Mouse (Mus musculus) neural tube, embryonic 11.5 days (tissue): ENCODE results near the gene Clip2. TPM values are rescaled to one million over a fixed set of nuclear protein-coding genes. Genes with fewer than 3 reads are reported as not detected.
"Not testable (repeated sequence)": the region's sequence is repeated elsewhere in the genome, so short reads cannot be mapped to it uniquely, and the experiment has no call there.

Experiments used
- ATAC-seq: fragments of 200-750 bp; cut with Nextera tagmentation; 2 replicates; pipeline ENCODE4 v1.8.0; 2017; ENCODE audit warnings: moderate number of reproducible peaks, mild to moderate bottlenecking, moderate TSS enrichment, moderate library complexity; ENCODE audit not compliant: insufficient read depth, low FRiP score, low TSS enrichment
- DNase-seq: peaks from one replicate; pipeline ENCODE4 v3.0.0-alpha.2; 2015; ENCODE audit warnings: low spot score
- H3K27ac ChIP-seq: fragments of 300-500 bp; sonication (generic); 2 replicates; pipeline ENCODE4 v1.5.1; 2014; ENCODE audit warnings: low read depth, mild to moderate bottlenecking, low read length
- H3K27me3 ChIP-seq: fragments of 300-500 bp; sonication (generic); 2 replicates; pipeline ENCODE4 v1.6.1; 2014; ENCODE audit warnings: mild to moderate bottlenecking, low read length, mixed read lengths; ENCODE audit not compliant: control insufficient read depth, insufficient read depth
- H3K36me3 ChIP-seq: fragments of 300-500 bp; sonication (generic); 2 replicates; pipeline ENCODE4 v1.6.1; 2014; ENCODE audit warnings: mild to moderate bottlenecking, low read length, moderate library complexity, mixed read lengths; ENCODE audit not compliant: control insufficient read depth, insufficient read depth
- H3K4me1 ChIP-seq: fragments of 300-500 bp; sonication (generic); 2 replicates; pipeline ENCODE4 v1.6.1; 2014; ENCODE audit warnings: low read length, mixed read lengths; ENCODE audit not compliant: control insufficient read depth, insufficient read depth
- H3K4me2 ChIP-seq: fragments of 300-500 bp; sonication (generic); 2 replicates; pipeline ENCODE4 v1.6.1; 2014; ENCODE audit warnings: low read depth, mild to moderate bottlenecking, moderate library complexity
- H3K4me3 ChIP-seq: fragments of 300-500 bp; sonication (generic); 2 replicates; pipeline ENCODE4 v1.5.1; 2014; ENCODE audit warnings: low read depth, low read length
- H3K9ac ChIP-seq: fragments of 300-500 bp; sonication (generic); 2 replicates; pipeline ENCODE4 v1.6.1; 2014; ENCODE audit warnings: mild to moderate bottlenecking, low read length
- H3K9me3 ChIP-seq: fragments of 300-500 bp; sonication (generic); 2 replicates; pipeline ENCODE4 v1.6.1; 2016; ENCODE audit warnings: low read length; ENCODE audit not compliant: control insufficient read depth
- WGBS: fragments of 180-500 bp; shearing (Covaris S2); extraction: QIAGEN DNeasy Blood & Tissue Kit; methylation state at CpG from one replicate; pipeline ENCODE4 v1.1.7; 2014; 5-methylcytosine and 5-hydroxymethylcytosine counted together
- polyA plus RNA-seq: library from polyadenylated mRNA; unstranded; fragments of >200 nt; fragmentation: Nextera tagmentation; extraction: Ambion mirVana; gene quantifications from 2 replicates; pipeline ENCODE4 v1.2.1, GENCODE M21; 2014

The Clip2 gene
- polyA plus RNA-seq, 1 experiment from 2014 or later = 7.6 TPM

DNA sequence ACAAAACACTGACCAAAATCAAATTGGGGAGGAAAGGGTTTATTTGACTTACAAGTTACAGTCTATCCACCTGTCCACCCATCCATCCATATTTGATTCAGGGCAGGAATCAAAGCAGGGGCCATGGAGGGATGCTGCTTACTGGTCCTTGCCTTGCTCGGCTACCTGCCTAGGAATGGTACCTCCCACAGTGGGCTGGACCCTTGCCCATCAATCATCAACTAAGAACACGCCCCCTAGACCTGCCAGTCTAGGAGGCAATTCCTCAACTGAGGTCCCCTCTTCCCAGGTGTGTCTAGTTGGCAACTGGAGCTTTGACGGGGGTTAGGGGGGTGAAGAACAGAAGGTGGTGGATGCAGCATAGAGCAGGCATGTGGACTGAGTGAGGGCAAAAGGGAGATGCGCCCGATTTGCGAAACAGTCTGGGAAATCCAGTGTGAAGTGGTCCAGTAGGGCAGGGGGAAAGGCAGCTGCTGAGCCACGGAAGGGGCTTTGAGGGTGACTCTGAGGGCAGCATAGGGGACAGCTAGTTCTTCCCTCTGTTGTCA is 67.0 kb downstream of the Clip2 start:
- no peaks in the 10 kb centered on the region for H3K27me3 ChIP-seq
- ATAC-seq = no peak
- H3K4me1 ChIP-seq = no peaks in the 10 kb centered on the region
- H3K9ac ChIP-seq = no peak overlapping the region
- H3K4me2 ChIP-seq = no peak overlapping the region
- H3K9me3 ChIP-seq = no peaks in the 10 kb centered on the region
- H3K36me3 ChIP-seq = peaks cover 7% of the 10 kb centered on the region
- 77% methylated on average over 7 of the region's 7 CpGs for WGBS
- H3K27ac ChIP-seq = no peak overlapping the region
- DNase-seq = no peak
- no peak overlapping the region for H3K4me3 ChIP-seq

DNA sequence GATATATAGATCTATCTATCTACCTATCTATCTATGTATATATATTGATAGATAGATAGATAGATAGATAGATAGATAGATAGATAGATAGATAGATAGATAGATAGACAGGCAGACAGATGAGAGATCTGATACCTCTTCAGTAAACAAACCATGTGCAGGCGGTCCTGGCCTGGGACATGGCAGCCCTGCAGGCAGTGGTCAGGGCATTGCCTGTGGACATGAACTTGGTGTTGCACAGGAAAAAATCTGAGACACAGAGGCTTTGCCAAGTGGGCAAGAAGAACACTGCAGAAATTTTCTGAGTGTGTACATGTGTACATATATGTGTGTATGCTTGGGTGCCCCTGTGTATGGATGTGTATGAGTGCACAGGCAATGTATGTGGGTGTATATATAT is 68.9 kb downstream of the Clip2 start:
- Histone ChIP-seq H3K27me3 (no peaks in the 10 kb centered on the region), H3K36me3 (no peaks in the 10 kb centered on the region), H3K9ac (no peak overlapping the region), H3K27ac (no peak overlapping the region), H3K9me3 (no peaks in the 10 kb centered on the region), H3K4me1 (no peaks in the 10 kb centered on the region), H3K4me3 (no peak overlapping the region), H3K4me2 (no peak overlapping the region)
- WGBS = 87% methylated on average over 1 of the region's 1 CpGs
- no peak for ATAC-seq
- DNase-seq = no peak

GRCm38 (mm10) chr5:134482331-134482730 is 69.9 kb downstream of the Clip2 start:
- Histone ChIP-seq H3K27ac (no peak overlapping the region), H3K4me3 (no peak overlapping the region), H3K27me3 (no peaks in the 10 kb centered on the region), H3K4me1 (no peaks in the 10 kb centered on the region), H3K9ac (no peak overlapping the region), H3K36me3 (no peaks in the 10 kb centered on the region), H3K4me2 (no peak overlapping the region), H3K9me3 (no peaks in the 10 kb centered on the region)
- 77% methylated on average over 11 of the region's 11 CpGs for WGBS
- DNase-seq (no peak), ATAC-seq (no peak)

- H3K27me3 ChIP-seq = not testable (repeated sequence)
Measured at GRCm38 (mm10) chr5:134478886-134479285, 73.3 kb downstream of the Clip2 start.

GRCm38 (mm10) chr5:134475686-134476085 is 76.5 kb downstream of the Clip2 start:
- WGBS = 92% methylated on average over 7 of the region's 7 CpGs
- ATAC-seq, H3K4me1 ChIP-seq, H3K4me3 ChIP-seq, H3K9ac ChIP-seq, H3K4me2 ChIP-seq, H3K9me3 ChIP-seq, DNase-seq, H3K27ac ChIP-seq, H3K27me3 ChIP-seq, H3K36me3 ChIP-seq: not testable (repeated sequence)

More at GRCm38 (mm10) chr5:134478886-134479285, 73.3 kb downstream of the Clip2 start:
- not testable (repeated sequence) for H3K4me1 ChIP-seq, H3K4me2 ChIP-seq, H3K4me3 ChIP-seq, H3K9ac ChIP-seq, H3K27ac ChIP-seq, DNase-seq, H3K36me3 ChIP-seq, ATAC-seq, H3K9me3 ChIP-seq

DNA sequence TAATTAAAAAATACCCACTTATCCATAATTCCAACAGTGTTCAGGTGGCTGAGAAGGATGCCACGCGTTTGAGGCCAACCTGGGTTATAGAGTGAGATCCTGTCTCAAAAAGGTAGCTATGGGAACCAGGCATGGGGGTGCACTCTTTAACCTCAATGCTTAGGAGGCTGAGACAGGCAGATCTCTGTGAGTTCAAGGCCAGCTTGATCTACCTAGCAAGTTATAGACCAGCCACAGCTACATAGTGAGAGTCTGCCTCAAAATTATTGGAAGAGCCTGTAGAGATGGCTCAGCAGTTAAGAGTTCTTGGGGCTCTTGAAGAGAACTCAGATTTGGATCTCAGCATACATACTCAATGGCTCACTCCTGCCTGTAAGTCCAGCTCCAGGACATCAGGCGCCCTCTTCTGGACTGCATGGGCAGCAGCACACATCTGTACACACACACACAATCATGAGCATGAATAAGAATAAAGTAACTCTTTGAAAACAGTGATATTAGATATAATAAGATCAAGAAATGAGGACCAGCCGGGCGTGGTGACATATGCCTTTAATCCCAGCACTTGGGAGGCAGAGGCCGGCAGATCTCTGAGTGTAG is 77.1 kb downstream of the Clip2 start:
- Histone ChIP-seq H3K27me3 (no peaks in the 10 kb centered on the region), H3K36me3 (no peaks in the 10 kb centered on the region), H3K9me3 (no peaks in the 10 kb centered on the region), H3K9ac (no peak overlapping the region), H3K27ac (no peak overlapping the region), H3K4me2 (no peak overlapping the region), H3K4me1 (no peaks in the 10 kb centered on the region), H3K4me3 (no peak overlapping the region)
- 92% methylated on average over 6 of the region's 6 CpGs for WGBS
- no peak for ATAC-seq
- no peak for DNase-seq

DNA sequence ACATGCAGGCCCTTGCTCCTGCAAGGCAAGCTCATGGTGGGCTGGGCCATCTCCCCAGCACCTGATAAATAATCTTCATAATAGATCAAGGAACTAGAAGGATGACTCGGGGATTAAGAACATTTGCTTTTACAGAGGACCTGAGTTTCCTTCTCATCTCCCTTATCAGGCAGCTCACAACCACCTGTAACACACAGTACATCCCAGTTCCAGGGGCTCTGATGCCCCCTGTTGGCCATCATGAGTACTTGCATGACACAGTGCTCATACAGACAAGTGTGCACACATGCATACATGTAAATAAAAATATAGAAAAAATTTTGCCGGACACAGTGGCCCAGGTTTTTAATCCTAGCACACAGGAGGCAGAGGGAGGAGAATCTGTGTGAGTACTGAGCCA is 78.3 kb downstream of the Clip2 start:
- no peaks in the 10 kb centered on the region for H3K27me3 ChIP-seq
- DNase-seq = no peak
- WGBS = 90% methylated on average over 2 of the region's 2 CpGs
- H3K4me2 ChIP-seq = no peak overlapping the region
- H3K4me3 ChIP-seq = no peak overlapping the region
- no peaks in the 10 kb centered on the region for H3K9me3 ChIP-seq
- no peak for ATAC-seq
- no peaks in the 10 kb centered on the region for H3K36me3 ChIP-seq
- no peaks in the 10 kb centered on the region for H3K4me1 ChIP-seq
- H3K9ac ChIP-seq = no peak overlapping the region
- no peak overlapping the region for H3K27ac ChIP-seq

DNA sequence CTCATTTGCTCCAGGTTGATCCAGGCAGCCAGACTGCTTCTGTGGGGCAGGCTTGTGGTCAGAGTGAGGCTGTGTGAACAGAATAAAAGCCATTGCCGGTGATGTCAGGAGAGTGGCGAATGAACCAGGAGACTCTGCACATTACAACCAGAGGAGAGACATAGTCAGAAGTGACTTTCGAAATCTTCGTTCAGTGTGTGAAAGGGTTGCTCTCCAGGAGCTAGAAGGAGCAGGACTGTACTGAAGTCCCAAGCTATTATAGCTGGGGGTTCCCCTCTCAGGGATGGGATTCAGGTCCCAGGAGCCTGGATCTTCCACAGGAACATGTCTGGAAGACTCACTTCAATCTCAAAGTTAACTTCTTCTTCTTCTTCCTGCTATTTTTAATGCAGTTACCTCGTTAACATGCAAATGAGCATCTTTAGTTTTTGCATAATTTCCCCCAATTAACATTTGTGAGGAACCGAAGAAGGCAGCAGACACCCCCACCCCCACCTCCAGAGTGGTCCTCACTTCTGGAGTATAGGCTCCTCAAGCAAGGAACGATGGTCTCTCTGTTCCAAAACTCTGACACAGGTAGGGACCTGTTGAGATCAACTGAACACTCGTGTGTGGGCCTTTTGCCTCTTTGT is 81.6 kb downstream of the Clip2 start:
- Histone ChIP-seq H3K36me3 (no peaks in the 10 kb centered on the region), H3K4me2 (no peak overlapping the region), H3K27ac (no peak overlapping the region), H3K9ac (no peak overlapping the region), H3K27me3 (no peaks in the 10 kb centered on the region), H3K4me1 (peaks cover 14% of the 10 kb centered on the region), H3K4me3 (no peak overlapping the region), H3K9me3 (no peaks in the 10 kb centered on the region)
- WGBS = 83% methylated on average over 8 of the region's 8 CpGs
- DNase-seq (no peak), ATAC-seq (no peak)

GRCm38 (mm10) chr5:134469559-134470150 is 82.6 kb downstream of the Clip2 start:
- no peak overlapping the region for H3K27ac ChIP-seq
- no peaks in the 10 kb centered on the region for H3K36me3 ChIP-seq
- no peaks in the 10 kb centered on the region for H3K27me3 ChIP-seq
- ATAC-seq (no peak), DNase-seq (no peak)
- no peak overlapping the region for H3K4me2 ChIP-seq
- H3K9ac ChIP-seq = no peak overlapping the region
- no peak overlapping the region for H3K4me3 ChIP-seq
- H3K4me1 ChIP-seq = peaks cover 14% of the 10 kb centered on the region
- 79% methylated on average over 7 of the region's 7 CpGs for WGBS
- no peaks in the 10 kb centered on the region for H3K9me3 ChIP-seq
